Mouse (Mus musculus) frontal cortex, postnatal 10 days (tissue): ENCODE measurements around the gene Fpgs.

Experiments
- DNase-seq, 2 experiments: peaks; one replicate each; pipeline ENCODE4 v3.0.0; 2022; ENCODE audit warnings: low spot score in 2 of 2, mixed read lengths in 1 of 2

Fpgs gene

DNA sequence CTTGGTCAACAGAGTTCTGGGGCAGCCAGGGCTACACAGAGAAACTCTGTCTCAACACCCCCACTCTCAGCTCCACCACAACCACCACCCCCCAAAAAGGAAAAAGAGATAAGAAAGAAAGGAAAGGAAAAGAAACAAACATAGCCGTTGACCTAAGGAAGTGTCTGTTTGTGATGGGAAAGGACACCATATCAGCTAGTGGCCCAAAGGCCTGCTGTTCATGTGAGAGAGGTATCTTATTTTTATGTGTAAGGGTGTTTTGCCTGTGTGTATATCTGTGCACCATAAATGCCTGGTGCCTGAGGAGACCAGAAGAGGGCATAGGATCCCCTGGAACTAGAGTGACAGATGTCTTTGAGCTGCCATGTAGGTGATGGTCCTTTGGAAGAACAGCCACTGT, 64.3 kb downstream of the Fpgs start:
- no peak for DNase-seq

DNA sequence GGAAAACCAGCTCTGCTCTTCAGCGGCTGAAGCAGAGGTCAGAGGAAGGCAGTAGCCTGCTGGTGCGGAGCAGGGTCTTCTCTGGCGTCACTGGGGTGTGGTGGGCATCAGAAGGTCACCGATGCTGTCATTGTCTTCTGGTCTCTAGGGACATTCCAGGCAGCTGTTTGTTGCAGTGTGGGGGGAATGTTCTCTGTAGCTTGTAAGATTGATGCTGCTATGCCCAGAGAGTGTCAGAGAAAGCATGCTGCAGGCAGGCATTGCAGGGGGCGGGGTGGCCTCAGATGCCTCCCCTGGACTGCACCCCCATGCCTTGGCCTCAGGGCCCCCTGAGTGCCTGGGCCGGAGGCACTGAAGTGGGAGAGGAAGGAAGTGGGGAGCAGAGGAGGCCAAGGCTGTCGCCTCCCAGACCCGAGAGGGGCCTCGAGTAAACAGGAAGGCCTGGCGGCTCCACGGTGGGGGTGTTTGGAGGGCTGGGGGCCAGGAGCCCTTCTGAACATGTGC, 66.1 kb downstream of the Fpgs start:
- DNase-seq = peak; percentile 46 to 58

DNA sequence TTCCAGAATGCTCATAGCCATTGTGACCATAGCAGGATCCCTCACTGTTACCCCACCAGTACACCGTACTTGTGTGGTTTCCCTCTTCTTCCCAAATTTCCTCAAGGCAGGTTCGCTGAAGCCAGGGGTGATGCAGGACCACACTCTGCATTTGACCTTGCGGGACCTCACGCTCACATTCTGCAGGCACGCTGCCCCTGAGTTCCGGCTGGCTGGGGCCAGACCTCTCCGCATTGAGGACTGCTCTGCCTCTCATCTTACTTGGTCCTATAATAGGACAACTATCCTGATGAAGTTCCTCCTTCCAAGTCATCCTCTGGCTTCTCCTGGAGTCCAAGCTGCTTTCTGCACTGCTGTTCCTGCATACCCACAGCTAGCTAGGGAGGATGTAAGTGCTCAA, 67.3 kb downstream of the Fpgs start:
- no peak for DNase-seq

DNA sequence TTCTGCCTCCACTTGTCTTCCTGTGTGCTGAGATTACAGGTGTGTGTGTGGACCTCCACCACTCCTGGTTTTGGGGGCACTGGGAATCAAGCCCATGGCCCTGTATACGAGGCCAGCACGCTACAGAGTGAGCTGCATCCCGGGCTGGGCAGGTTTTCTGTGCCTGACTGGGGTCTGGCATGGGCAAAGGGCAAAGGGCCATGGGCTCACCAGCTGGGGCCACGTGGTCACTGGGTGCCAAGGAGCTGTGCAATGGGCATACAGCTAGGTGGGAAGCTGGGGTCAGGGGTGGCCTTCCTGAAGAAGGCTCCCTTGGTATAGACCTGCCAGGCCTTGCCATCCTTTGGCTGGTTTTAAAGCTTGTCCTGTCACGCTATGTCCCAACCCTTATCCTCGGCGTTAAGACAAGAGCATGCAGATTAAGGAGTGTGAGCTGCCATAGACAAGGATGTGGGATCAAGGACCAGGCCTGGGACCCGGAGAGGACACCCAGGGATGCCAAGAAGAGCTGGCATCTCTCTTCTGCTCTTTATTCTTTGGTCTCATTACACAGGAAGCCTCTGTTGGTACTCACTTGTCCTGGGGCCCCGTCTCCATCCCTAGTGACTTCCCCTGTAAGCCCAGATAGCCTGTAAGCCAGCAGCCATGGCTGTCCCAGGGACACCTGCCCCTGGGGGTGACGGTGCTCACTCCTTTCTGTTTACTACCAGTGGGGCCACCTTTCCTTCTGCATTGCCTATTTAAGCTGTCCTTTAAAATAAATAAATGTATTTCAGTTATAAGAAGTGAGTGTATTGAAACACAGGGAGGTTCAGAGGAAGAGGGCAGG, 69.5 kb downstream of the Fpgs start:
- no peak for DNase-seq

DNA sequence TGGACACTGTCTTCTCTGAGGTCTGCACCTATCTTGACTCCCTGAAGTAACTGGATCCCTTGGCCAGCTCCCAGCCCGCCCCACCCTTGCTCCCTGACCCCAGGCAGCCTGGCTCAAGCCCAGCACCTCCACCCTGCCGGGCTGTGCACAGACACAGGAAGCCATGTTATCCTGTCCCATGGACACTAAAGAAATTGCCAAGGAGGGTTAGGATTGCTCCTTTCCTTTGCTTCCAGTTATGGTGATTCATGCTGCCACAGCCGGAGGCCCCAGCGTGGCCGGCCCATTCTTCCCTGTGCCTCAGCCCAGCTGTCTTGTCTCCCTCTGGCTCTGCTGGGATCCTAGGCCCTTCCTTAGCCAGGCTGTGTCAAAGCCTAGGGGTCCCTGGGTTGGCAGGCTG, 70.3 kb downstream of the Fpgs start:
- DNase-seq = no peak
